Mouse (Mus musculus) cerebellum, postnatal 25 days (tissue): ENCODE measurements at regions not wholly inside any gene's neighbourhood (a gene's known extent, or its start where the extent isn't known, plus 50 kb on each side); places are given as distances from the start of the nearest gene placed in this dataset.

Experiments used
- DNase-seq, 2 experiments: peaks; one replicate each; pipeline ENCODE4 v3.0.0; 2021; ENCODE audit warnings: mixed read lengths in 2 of 2

GRCm38 (mm10) chr3:73134316-73134715 is 76.7 kb upstream of the Slitrk3 start:
- DNase-seq: peak; percentile 24 to 62

DNA sequence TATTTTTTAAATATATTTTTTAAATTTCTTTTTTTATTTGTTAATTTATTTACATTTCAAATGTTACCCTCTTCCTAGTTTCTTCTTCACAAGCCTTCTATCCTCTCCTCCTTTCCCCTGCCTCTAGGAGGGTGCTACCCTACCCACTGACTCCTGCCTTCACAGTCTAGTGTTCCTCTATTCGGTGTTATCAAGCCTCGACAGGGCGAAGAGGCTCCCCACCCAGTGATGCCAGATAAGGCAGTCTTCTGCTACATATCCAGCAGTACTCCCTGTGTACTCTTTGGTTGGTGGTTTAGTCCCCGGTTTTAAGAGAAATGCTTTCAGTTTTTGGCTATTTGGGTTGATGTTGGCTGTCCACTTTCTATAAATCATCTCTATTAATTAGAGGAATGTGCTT is 67.5 kb upstream of the Slitrk3 start:
- no peak for DNase-seq

- no peak for DNase-seq
Measured at GRCm38 (mm10) chr3:73109102-73109501, 51.5 kb upstream of the Slitrk3 start.
